Mouse (Mus musculus): ENCODE measurements at regions not wholly inside any gene's neighbourhood (a gene's known extent, or its start where the extent isn't known, plus 50 kb on each side); places are given as distances from the start of the nearest gene placed in this dataset.

DNA sequence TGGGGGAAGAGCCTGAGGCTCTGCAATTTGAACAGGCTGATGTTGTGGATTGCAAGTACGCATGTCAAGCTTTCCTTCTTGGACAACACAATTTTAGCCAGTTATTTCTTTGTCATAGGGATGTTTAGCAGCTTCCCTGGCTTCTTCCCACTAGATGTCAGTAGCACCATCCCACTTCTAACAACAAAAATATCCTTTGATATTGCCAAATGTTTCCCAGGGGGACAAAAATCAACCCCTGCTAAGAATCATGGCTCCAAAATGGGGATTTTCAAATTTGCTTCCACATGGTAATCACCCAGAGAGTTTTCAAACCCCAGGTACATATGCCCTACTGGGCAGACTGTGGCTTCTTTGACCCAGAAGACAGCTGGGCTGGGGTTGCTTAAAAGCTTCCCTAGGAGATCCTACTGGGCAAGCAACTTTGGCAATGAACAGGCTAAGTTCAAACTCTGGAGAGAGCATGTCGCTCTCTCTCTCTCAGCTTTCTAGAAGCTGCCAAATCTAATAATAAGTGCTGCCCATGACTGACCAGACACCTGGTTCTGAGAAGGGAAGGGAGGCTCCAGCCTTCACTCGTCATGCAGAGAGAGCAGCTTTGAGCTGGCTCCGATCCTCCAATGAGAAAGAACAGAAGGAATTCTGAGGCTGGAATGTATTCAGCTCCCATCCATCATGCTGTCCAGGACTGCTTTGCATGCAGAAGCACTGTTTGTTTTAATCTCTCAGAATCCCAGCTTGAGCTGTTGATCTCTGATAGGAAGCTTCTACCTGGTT is 157.2 kb upstream of the Ghitm start:
- DNase-seq = no peak

DNA sequence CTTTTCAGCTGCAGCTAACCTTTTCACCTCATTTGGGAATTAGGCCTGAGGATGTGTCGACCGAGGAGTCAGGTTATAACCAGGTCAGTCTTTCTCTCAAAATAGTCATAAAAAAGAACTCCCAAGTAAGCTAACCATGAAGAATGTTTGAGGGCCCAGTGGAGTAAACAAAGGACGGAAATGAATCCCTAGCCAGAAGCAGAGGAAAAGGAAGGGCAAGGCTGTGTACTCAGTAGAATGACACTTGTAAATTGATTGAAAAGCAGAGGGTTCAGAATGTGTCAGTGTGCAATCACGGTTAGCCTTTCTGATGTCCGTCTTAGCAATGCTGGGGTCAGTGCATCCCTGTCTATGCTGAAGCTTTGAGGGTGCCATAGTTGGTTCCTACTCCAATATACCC is 149.3 kb upstream of the Ghitm start:
- DNase-seq = no peak

GRCm38 (mm10) chr14:37279356-37279755 is 144.3 kb upstream of the Ghitm start:
- no peak for DNase-seq

DNA sequence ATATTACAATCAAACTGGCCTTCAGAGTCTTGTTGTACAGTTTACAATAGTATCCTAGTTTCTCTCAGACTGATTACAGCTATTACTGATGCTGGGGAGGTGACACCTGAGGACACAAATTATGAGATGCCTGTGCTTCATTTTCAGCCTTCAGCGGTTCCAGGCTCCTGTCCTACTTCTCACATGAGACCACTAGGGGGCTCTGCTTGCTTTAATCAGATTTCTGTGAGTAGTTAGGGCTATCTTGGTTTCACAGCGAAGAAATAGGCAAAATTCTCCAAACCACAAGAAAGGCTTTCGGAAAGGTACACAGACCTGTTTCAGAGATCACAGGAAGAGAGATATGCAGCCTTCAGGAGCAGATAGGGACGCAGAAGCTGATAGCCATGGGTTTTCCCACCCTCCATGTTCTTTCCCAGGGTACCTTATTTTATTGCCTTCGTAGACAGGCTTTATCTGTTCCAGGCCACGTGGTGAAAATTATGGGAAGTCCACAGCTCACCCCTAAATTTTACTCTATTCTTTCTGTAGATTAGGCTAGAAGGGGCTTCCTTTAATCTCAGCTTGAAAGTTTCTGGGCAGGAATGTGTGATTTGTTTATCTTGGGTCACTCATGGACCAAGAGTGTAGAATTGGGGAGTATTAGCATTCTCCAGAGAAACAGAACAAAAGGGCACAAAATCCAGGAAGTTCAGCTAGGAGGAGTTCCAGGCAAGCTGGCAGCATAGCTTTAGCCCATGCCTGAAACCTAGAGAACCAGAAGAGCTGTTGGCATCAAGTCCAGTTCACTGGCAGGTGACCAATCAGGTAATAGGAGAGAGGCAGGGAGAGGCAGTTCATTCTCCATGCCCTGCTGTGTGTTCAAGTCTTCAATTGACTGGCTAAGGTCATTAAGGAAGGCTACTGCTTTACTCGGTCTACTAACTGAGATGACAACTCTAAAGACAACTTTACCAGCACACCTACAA is 141.9 kb upstream of the Ghitm start:
- peak in 1 of 2 experiments; percentile 27 for DNase-seq

DNA sequence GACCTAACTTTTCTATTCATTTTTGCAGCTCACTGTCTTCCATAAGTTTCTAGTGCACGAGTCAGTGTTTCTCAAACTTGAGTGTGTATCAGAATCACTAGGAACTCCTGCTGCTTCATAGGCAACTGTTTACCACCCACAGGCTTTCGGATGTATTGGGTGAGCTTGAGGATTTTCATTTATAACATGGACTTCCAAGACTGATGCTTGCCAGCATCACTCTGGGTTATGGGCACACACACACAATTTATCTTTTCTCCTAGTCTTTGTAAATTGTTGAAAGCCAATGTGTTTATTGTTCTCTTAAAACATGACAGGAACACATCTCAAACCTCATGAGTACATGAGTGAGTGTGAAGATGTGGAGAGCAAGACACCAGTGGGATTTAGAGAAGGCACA is 137.0 kb upstream of the Ghitm start:
- no peak for DNase-seq

GRCm38 (mm10) chr14:37271015-37271933 is 136.2 kb upstream of the Ghitm start:
- peak in 1 of 2 experiments; percentile 17 for DNase-seq

DNA sequence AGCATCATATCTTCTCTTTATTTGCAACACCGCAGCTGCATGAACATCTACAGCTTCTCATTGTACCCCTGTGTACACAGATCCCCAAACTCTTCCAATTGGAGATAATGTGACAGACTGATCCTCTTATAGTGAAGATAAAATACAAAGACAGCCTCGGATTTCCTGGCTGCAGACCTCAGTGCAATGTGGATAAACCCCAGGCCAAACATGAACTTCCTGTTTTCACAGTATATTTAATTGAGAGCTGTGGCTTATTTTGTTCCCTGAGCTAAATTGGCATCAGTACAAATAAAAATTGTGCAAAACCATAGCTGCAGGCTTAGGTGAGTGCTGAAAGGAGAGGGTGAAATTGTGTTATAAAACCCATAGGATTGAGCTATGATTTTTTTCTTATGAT is 134.8 kb upstream of the Ghitm start:
- no peak for DNase-seq

DNA sequence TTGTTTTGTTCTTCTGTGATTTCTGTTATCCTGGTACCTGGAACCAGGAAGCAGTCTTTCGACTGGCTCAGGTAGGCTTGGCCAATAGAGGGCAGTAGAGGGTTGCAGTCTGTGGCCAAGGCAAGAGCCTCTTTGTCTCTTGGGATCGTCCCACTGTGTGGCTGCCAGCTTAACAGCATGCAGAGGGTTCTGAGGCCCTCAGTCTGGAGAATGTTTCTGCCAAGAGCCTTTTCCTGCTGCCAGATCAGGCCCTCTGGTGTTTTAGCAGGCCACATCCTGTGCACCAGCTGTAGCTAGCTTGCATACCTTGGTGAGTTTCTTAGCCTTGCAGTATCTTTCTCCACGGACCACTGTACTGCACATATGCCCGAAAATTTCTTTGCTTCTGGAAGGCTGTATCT is 103.6 kb upstream of the Ghitm start:
- DNase-seq = peak; percentile 62 to 64

DNA sequence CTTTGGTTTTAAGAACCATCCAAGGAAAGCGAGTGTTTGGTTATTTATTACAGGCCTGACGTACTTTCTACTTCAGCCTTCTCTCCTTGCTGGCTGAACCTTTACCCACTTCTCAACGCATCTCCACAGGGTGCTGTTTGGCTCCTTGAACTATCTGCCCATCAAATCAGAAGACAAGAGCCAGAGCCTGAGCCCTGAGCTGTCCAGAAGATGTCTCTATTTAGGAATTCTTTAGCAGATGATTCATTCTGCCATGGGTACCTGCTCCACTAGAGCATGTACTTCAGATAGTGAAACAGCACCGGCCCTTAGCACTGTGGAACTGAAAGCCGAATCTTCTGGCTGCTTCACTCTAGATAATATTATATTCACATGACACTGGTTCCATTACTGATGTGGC is 102.1 kb upstream of the Ghitm start:
- no peak for DNase-seq

- no peak for DNase-seq
Observed at GRCm38 (mm10) chr14:37208256-37208655, 73.2 kb upstream of the Ghitm start.

- no peak for DNase-seq
Observed at GRCm38 (mm10) chr14:37189795-37190194, 54.7 kb upstream of the Ghitm start.

Data from layer of hippocampus, postnatal 36 days (tissue).